Mouse (Mus musculus): Measurements from ENCODE around the gene Nfkbiz. TPM values are rescaled to one million over a fixed set of nuclear protein-coding genes. Genes with fewer than 3 reads are reported as not detected.

Gene Nfkbiz
- total RNA-seq, 2 experiments from 2014 or later, result 4.6 to 5.6 TPM

GRCm38 (mm10) chr16:55832617-55833016, 6.1 kb downstream of the Nfkbiz start:
- no peak for DNase-seq

- no peak for DNase-seq
These were observed 6.7 kb downstream of the Nfkbiz start for GRCm38 (mm10) chr16:55832040-55832439.

GRCm38 (mm10) chr16:55831451-55831850, 7.2 kb downstream of the Nfkbiz start:
- DNase-seq, result no peak

GRCm38 (mm10) chr16:55823398-55824155, 15.1 kb downstream of the Nfkbiz start:
- no peak for DNase-seq

GRCm38 (mm10) chr16:55822741-55823397, 15.8 kb downstream of the Nfkbiz start:
- no peak for DNase-seq

- peak; percentile 98 for DNase-seq
These were observed 16.5 kb downstream of the Nfkbiz start for GRCm38 (mm10) chr16:55821997-55822740.

- DNase-seq, result peak in 1 of 2 experiments; percentile 52
These were observed 17.1 kb downstream of the Nfkbiz start for GRCm38 (mm10) chr16:55821571-55821981.

- peak in 1 of 2 experiments; percentile 47 for DNase-seq
These were observed 17.7 kb downstream of the Nfkbiz start for GRCm38 (mm10) chr16:55820916-55821570.

- DNase-seq, result no peak
These were observed 18.4 kb downstream of the Nfkbiz start for GRCm38 (mm10) chr16:55820161-55820915.

GRCm38 (mm10) chr16:55819186-55819861, 19.4 kb downstream of the Nfkbiz start:
- peak; percentile 78 to 83 for DNase-seq

GRCm38 (mm10) chr16:55817717-55818515, 20.8 kb downstream of the Nfkbiz start:
- DNase-seq, result no peak

- DNase-seq, result no peak
These were observed 22.3 kb downstream of the Nfkbiz start for GRCm38 (mm10) chr16:55816202-55816941.

- no peak for DNase-seq
These were observed 23.2 kb downstream of the Nfkbiz start for GRCm38 (mm10) chr16:55815466-55815865.

GRCm38 (mm10) chr16:55814686-55815085, 24.0 kb downstream of the Nfkbiz start:
- no peak for DNase-seq

- DNase-seq, result peak in 1 of 2 experiments; percentile 30
These were observed 24.8 kb downstream of the Nfkbiz start for GRCm38 (mm10) chr16:55813916-55814315.

GRCm38 (mm10) chr16:55811792-55812191, 26.9 kb downstream of the Nfkbiz start:
- DNase-seq, result no peak

GRCm38 (mm10) chr16:55809779-55810514, 28.8 kb downstream of the Nfkbiz start:
- no peak for DNase-seq

- DNase-seq, result no peak
These were observed 29.4 kb downstream of the Nfkbiz start for GRCm38 (mm10) chr16:55809345-55809744.

All from adrenal gland, postnatal 36 days (tissue).